Mouse (Mus musculus) embryonic stem cell, embryonic (primary cell): ENCODE measurements around the gene Atp13a3.

Source experiments
- CTCF ChIA-PET, 4 experiments: fragments of 300-600 bp in 2 of 4; fragments of 350-600 bp in 2 of 4; sonication (Branson Sonifier 250); formaldehyde crosslinking; loops; one replicate each; lab custom pipeline; 2022; ENCODE audit warnings: inconsistent platforms in 2 of 4; lab: Charles Lee
- POLR2A ChIA-PET, 4 experiments: fragments of 300-600 bp in 2 of 4; fragments of 350-600 bp in 2 of 4; sonication (Branson Sonifier 250); formaldehyde crosslinking; loops; one replicate each; lab custom pipeline; 2022; ENCODE audit warnings: antibody characterized with exemption in 4 of 4, inconsistent platforms in 1 of 4; lab: Charles Lee

Atp13a3 gene

GRCm38 (mm10) chr16:30307961-30308615, 97.7 kb downstream of the Atp13a3 start:
- ChIA-PET POLR2A (interaction anchor here (0.5 to 4.5 kb wide), 46 partner anchors 8 to 1254 kb away, joined by 3 to 25 read pairs (median 6); partner anchors contain the start of gene Lrrc15 (in 2 of the 4)), CTCF (interaction anchor here (0.5 to 2.3 kb wide), 21 partner anchors 8 to 1116 kb away, joined by 3 to 13 read pairs (median 5); partner anchors contain the start of gene Lrrc15 (in 3 of the 4))

GRCm38 (mm10) chr16:30307306-30307705, 98.5 kb downstream of the Atp13a3 start:
- ChIA-PET POLR2A (interaction anchor here in 3 of 4 experiments (0.6 to 4.5 kb wide), 13 partner anchors 11 to 206 kb away, joined by 3 to 25 read pairs (median 14); partner anchors contain the start of gene Lrrc15 (in 2 of the 3)), CTCF (interaction anchor here in 3 of 4 experiments (0.8 to 1.6 kb wide), 5 partner anchors 16 to 573 kb away, joined by 3 to 5 read pairs (median 3); partner anchors contain the start of gene Lrrc15 (in 1 of the 3))

- CTCF ChIA-PET = interaction anchor here in 2 of 4 experiments (0.5 to 1.0 kb wide), 2 partner anchors 76 to 765 kb away, joined by 3 to 10 read pairs; no protein-coding TSS in a partner anchor
- POLR2A ChIA-PET = interaction anchor here in 2 of 4 experiments (1.0 to 1.5 kb wide), 4 partner anchors 10 to 56 kb away, joined by 3 read pairs; no protein-coding TSS in a partner anchor
These were observed 99.7 kb downstream of the Atp13a3 start for GRCm38 (mm10) chr16:30306102-30306501.

GRCm38 (mm10) chr16:30304236-30304635, 101.5 kb downstream of the Atp13a3 start:
- CTCF ChIA-PET = no interaction called here
- POLR2A ChIA-PET = no interaction called here

GRCm38 (mm10) chr16:30303411-30303810, 102.4 kb downstream of the Atp13a3 start:
- CTCF ChIA-PET = no interaction called here

GRCm38 (mm10) chr16:30302686-30303085, 103.1 kb downstream of the Atp13a3 start:
- CTCF ChIA-PET = interaction anchor here in 1 of 4 experiments (2.6 kb wide), 1 partner anchor 11 kb away, joined by 8 read pairs; no protein-coding TSS in a partner anchor
- POLR2A ChIA-PET = interaction anchor here in 1 of 4 experiments (0.7 kb wide), 1 partner anchor 206 kb away, joined by 3 read pairs; no protein-coding TSS in a partner anchor

More at GRCm38 (mm10) chr16:30303411-30303810, 102.4 kb downstream of the Atp13a3 start:
- POLR2A ChIA-PET = interaction anchor here in 1 of 4 experiments (0.7 kb wide), 1 partner anchor 206 kb away, joined by 3 read pairs; no protein-coding TSS in a partner anchor

- ChIA-PET POLR2A (interaction anchor here (0.6 to 3.0 kb wide), 7 partner anchors 9 to 30 kb away, joined by 3 to 12 read pairs (median 4); no protein-coding TSS in a partner anchor), CTCF (interaction anchor here in 3 of 4 experiments (0.7 to 2.6 kb wide), 5 partner anchors 8 to 215 kb away, joined by 3 to 8 read pairs (median 3); no protein-coding TSS in a partner anchor)
These were observed 106.0 kb downstream of the Atp13a3 start for GRCm38 (mm10) chr16:30299711-30300277.

GRCm38 (mm10) chr16:30297450-30297849, 108.3 kb downstream of the Atp13a3 start:
- POLR2A ChIA-PET = interaction anchor here in 2 of 4 experiments (0.6 to 1.1 kb wide), 4 partner anchors 11 to 110 kb away, joined by 3 to 4 read pairs (median 4); no protein-coding TSS in a partner anchor
- CTCF ChIA-PET = interaction anchor here in 1 of 4 experiments (0.7 kb wide), 1 partner anchor 17 kb away, joined by 4 read pairs; no protein-coding TSS in a partner anchor

- ChIA-PET CTCF (interaction anchor here in 1 of 4 experiments (0.5 kb wide), 1 partner anchor 34 kb away, joined by 3 read pairs; no protein-coding TSS in a partner anchor), POLR2A (interaction anchor here in 3 of 4 experiments (0.7 to 2.0 kb wide), 6 partner anchors 9 to 111 kb away, joined by 3 to 6 read pairs (median 4); partner anchors contain the start of gene Gp5 (in 1 of the 3))
These were observed 109.0 kb downstream of the Atp13a3 start for GRCm38 (mm10) chr16:30296601-30297275.

- CTCF ChIA-PET = no interaction called here
- POLR2A ChIA-PET = interaction anchor here in 2 of 4 experiments (1.1 to 2.0 kb wide), 2 partner anchors 13 kb away, joined by 3 to 5 read pairs; no protein-coding TSS in a partner anchor
These were observed 110.7 kb downstream of the Atp13a3 start for GRCm38 (mm10) chr16:30295106-30295505.

- CTCF ChIA-PET = interaction anchor here in 1 of 4 experiments (0.6 kb wide), 1 partner anchor 27 kb away, joined by 3 read pairs; no protein-coding TSS in a partner anchor
- POLR2A ChIA-PET = interaction anchor here in 1 of 4 experiments (0.6 to 1.3 kb wide), 4 partner anchors 9 to 65 kb away, joined by 3 to 5 read pairs (median 4); no protein-coding TSS in a partner anchor
These were observed 115.3 kb downstream of the Atp13a3 start for GRCm38 (mm10) chr16:30290436-30290835.

GRCm38 (mm10) chr16:30285701-30286100, 120.1 kb downstream of the Atp13a3 start:
- POLR2A ChIA-PET = interaction anchor here (0.5 to 7.7 kb wide), 17 partner anchors 9 to 602 kb away, joined by 3 to 48 read pairs (median 4); no protein-coding TSS in a partner anchor
- CTCF ChIA-PET = interaction anchor here (0.6 to 2.4 kb wide), 9 partner anchors 10 to 298 kb away, joined by 3 to 15 read pairs (median 4); no protein-coding TSS in a partner anchor

GRCm38 (mm10) chr16:30283743-30284337, 121.9 kb downstream of the Atp13a3 start:
- POLR2A ChIA-PET = interaction anchor here in 3 of 4 experiments (0.6 to 7.7 kb wide), 17 partner anchors 8 to 1042 kb away, joined by 3 to 48 read pairs (median 4); partner anchors contain the start of genes Gp5 (in 1 of the 3) and Hes1 (in 1 of the 3)
- CTCF ChIA-PET = interaction anchor here (0.6 to 2.4 kb wide), 32 partner anchors 8 to 1334 kb away, joined by 3 to 10 read pairs (median 4); no protein-coding TSS in a partner anchor

- CTCF ChIA-PET = interaction anchor here (0.7 to 2.4 kb wide), 13 partner anchors 12 to 244 kb away, joined by 3 to 10 read pairs (median 5); no protein-coding TSS in a partner anchor
- POLR2A ChIA-PET = interaction anchor here in 3 of 4 experiments (0.5 to 7.7 kb wide), 18 partner anchors 9 to 1043 kb away, joined by 3 to 48 read pairs (median 4); partner anchors contain the start of gene Gp5 (in 1 of the 3)
These were observed 122.8 kb downstream of the Atp13a3 start, which contains the start of gene Lrrc15 for GRCm38 (mm10) chr16:30282844-30283495. Lrrc15 (minus strand) TSS chr16:30283256.

GRCm38 (mm10) chr16:30280676-30281297, 125.0 kb downstream of the Atp13a3 start:
- CTCF ChIA-PET = interaction anchor here (0.6 to 1.8 kb wide), 15 partner anchors 17 to 540 kb away, joined by 3 to 7 read pairs (median 4); no protein-coding TSS in a partner anchor

More at GRCm38 (mm10) chr16:30280676-30281297, 125.0 kb downstream of the Atp13a3 start:
- POLR2A ChIA-PET = interaction anchor here (0.5 to 7.7 kb wide), 40 partner anchors 9 to 741 kb away, joined by 3 to 48 read pairs (median 3); partner anchors contain the start of genes Hes1 (in 3 of the 4) and Gp5 (in 1 of the 4)
